Mouse (Mus musculus): Measurements from ENCODE around the gene Hook2.

The Hook2 gene

GRCm38 (mm10) chr8:84990349-84990748, at the start of gene Hook2:
Hook2 (plus strand) TSS chr8:84990603.
- peak; percentile 97 for DNase-seq (ENCODE audit: extremely low spot score)

GRCm38 (mm10) chr8:84943699-84944098, 46.7 kb upstream of the Hook2 start:
- no peak for DNase-seq (ENCODE audit: extremely low spot score)

GRCm38 (mm10) chr8:84944478-84945160, 45.8 kb upstream of the Hook2 start:
- DNase-seq (ENCODE audit: extremely low spot score): no peak

GRCm38 (mm10) chr8:84945235-84945632, 45.2 kb upstream of the Hook2 start:
- no peak for DNase-seq (ENCODE audit: extremely low spot score)

- DNase-seq (ENCODE audit: extremely low spot score): peak; percentile 66
Observed at GRCm38 (mm10) chr8:84945633-84946527, 44.5 kb upstream of the Hook2 start.

DNA sequence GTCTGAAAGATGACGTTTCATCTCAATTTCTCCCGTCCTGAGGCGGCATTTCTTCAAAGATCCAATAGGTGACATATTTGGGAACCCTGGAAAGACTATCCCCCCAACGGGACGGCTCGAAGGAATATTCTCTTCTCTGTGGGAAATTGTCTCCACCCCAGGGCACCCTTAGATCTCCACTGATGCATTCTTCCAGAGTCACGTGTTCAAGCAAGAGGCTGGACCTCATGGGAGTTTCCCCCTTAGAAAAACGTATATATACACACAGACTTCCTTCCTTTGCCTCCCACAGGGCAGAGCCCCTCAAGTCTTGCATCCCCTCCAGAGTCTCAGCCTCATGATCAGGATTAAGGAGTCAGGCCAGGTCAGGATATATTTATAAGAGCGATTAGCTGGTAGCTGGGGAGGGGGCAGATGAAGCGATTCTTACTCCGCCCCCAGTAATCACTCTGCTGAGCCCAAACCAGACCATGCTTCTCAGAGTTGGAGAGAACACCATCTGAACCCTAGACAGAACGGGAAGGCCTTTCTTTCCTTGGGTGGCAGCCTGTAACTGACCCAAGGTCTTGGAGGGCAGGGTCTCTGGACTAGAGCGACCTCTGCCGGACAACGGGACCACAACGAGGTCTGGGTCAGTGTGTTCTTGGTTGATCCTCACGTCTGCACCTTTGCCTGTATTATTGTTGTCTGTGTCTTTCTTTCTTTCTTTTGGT, 43.7 kb upstream of the Hook2 start, which contains the start of gene Rtbdn:
Gene Rtbdn, plus strand, starts transcription at position 464 of the 713 bp plus-strand sequence.
- no peak for DNase-seq (ENCODE audit: extremely low spot score)

DNA sequence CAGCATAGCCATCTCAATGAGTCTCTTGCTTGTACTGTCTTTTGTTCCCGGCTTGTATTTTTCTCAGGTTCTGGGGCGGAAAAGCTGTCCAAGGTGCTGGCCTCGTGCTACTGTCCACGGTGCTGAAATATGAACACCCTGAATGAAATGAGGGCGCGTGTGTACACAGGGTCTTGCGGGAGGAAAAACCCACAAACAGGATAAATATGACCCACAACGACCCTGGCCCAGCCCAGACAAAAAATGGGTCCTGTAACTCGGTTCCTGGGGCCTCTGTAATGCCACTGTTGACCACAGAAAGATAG, 43.2 kb upstream of the Hook2 start:
- no peak for DNase-seq (ENCODE audit: extremely low spot score)

GRCm38 (mm10) chr8:84949753-84950152, 40.6 kb upstream of the Hook2 start:
- no peak for DNase-seq (ENCODE audit: extremely low spot score)

GRCm38 (mm10) chr8:84952612-84953255, 37.7 kb upstream of the Hook2 start:
- DNase-seq (ENCODE audit: extremely low spot score): no peak

DNA sequence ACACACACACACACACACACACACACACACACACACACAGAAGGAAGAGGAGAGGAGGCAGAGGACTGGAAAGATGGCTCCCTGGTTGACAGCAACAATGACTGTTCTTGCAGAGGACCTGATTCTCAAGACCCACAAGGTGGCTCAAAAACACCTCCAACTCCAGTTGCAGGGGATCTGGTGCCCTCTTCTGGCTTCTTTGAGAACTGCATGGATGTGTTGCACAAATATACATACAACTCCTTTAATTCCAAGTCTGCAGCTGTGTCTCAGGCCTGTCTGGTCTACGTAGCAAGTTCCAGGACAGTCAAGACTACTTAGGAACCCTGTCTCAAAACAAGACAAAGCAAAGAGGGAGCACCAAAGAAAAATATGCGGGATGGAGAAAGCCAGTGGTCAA, 33.6 kb upstream of the Hook2 start:
- peak; percentile 71 for DNase-seq (ENCODE audit: extremely low spot score)

GRCm38 (mm10) chr8:84959811-84960210, 30.6 kb upstream of the Hook2 start:
- DNase-seq (ENCODE audit: extremely low spot score): no peak

GRCm38 (mm10) chr8:84963952-84964351, 26.5 kb upstream of the Hook2 start:
- no peak for DNase-seq (ENCODE audit: extremely low spot score)

GRCm38 (mm10) chr8:84965731-84966291, 24.6 kb upstream of the Hook2 start:
- DNase-seq (ENCODE audit: extremely low spot score): peak; percentile 94

DNA sequence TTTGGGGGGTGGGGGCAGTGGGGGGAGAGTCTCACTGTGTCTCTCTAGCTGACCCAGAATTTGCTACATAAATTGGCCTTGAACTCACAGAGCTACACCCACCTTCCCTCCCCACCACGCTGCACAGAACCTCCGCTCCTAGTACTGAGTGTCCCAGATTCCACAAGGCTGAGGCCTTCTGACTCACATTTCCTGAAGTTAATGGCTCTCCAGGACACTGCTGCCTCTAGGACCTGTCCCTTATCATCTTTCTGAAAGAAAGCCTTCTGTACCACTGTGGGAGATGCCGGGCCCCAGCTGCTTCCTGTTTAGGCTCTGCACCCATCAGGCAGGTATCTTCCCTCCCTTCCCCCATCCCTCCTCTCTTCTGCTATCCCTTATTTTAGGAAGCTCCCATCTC, 23.8 kb upstream of the Hook2 start:
- DNase-seq (ENCODE audit: extremely low spot score): no peak

- no peak for DNase-seq (ENCODE audit: extremely low spot score)
Observed at GRCm38 (mm10) chr8:84967532-84968304, 22.7 kb upstream of the Hook2 start.

GRCm38 (mm10) chr8:84968650-84969049, 21.8 kb upstream of the Hook2 start:
- no peak for DNase-seq (ENCODE audit: extremely low spot score)

DNA sequence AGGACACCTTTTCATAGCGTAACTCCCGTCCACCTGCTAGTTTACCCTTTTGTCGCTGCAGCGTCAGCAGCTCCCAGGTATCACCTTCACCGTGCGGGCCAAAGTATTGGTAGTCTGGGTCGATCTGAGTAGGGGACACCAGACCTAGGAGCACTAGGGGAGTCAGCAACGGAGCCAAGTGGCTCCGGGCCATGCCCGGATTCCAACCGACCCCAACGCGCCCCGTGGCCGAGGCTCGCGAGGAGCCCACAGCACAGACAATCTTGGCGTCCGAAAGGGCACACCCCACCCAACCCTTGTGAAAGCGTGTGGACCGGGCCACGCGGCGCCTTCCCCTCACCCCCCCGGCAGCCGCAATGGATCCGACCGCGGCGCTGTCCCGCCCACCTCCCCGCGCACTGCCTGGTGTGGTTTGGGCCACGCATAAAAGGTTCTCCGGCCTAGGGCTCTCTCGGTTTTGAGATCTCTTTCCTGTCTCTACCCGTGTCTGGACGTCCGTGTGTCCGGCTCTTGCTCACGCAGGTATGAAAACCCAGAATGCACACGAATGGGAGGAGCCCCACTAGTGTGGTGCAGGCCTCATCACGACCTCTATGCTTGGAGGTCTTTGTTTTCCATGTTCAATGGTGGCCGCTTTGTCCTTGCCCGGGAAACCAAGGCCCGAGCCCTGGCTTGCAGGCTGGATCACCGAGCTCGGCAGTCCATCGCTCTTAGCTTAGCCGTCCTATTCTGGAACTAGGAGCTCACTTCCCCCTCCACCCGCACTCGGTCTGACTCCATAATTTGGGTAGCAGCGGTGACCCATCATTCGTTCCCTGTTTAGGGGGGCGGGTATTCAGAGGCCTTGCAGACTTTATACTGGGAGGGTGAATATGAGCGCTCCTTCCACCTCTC, 20.9 kb upstream of the Hook2 start, which contains the start of the genes Gm49661, Prdx2 and Rnaseh2a:
Gene Gm49661, minus strand, starts transcription at position 193 of the 894 bp plus-strand sequence.
Gene Prdx2, plus strand, starts transcription at position 347 of the 894 bp plus-strand sequence.
Gene Rnaseh2a, minus strand, starts transcription at position 527 of the 894 bp plus-strand sequence.
- peak; percentile 90 for DNase-seq (ENCODE audit: extremely low spot score)

DNA sequence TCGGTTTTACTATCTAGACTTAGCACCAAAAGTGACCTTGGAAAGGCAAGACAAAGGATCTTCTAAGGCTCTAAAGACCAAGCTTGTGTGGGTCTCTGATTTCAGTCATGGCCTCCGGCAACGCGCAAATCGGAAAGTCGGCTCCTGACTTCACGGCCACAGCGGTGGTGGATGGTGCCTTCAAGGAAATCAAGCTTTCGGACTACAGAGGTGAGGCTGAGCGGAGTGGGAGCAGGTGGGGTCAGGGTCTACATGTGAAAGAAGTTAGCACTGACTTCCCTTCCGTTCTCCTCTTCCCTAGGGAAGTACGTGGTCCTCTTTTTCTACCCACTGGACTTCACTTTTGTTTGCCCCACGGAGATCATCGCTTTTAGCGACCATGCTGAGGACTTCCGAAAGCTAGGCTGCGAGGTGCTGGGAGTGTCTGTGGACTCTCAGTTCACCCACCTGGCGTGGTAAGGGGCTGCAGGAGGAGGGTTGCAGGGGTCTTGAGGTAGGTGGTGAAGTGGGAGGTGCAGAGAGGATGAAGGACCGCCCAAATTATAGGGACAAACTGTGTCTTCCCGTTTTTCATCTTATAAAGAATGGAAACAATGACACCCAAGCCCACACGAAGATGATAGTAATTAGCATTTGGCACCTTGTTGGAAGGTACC, 20.1 kb upstream of the Hook2 start:
- DNase-seq (ENCODE audit: extremely low spot score): no peak

DNA sequence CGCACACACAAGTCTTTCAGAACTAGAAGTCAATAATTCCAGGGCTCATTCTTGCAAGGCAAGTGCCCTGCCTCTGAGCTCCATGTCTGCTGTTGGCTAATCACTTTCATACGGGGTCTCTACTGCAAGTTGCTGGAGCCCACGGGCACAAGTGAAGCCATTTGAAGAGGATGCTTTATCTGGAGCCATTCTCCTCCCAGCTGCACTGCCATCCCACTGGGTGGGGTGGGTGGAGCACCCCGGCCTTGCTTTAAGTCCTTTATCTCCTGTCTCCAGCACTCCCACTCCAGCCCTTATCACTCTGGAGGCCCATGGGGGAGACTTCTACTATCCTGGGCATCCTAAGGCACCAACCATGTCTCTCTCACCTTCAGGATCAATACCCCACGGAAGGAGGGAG, 19.5 kb upstream of the Hook2 start:
- no peak for DNase-seq (ENCODE audit: extremely low spot score)
